Mouse (Mus musculus): ENCODE data around the gene 9930111J21Rik1.
"Not testable (repeated sequence)": the region's sequence is repeated elsewhere in the genome, so short reads cannot be mapped to it uniquely, and the experiment has no call there.

The 9930111J21Rik1 gene

GRCm38 (mm10) chr11:48918380-48918779 lies 60.8 kb downstream of the 9930111J21Rik1 start:
- no peak for DNase-seq (ENCODE audit: low spot score in 2 of 2)

GRCm38 (mm10) chr11:48913611-48914010 lies 65.6 kb downstream of the 9930111J21Rik1 start:
- no peak for DNase-seq (ENCODE audit: low spot score in 2 of 2)

- DNase-seq (ENCODE audit: low spot score in 2 of 2): no peak
Measured at GRCm38 (mm10) chr11:48908459-48908858, 70.7 kb downstream of the 9930111J21Rik1 start.

DNA sequence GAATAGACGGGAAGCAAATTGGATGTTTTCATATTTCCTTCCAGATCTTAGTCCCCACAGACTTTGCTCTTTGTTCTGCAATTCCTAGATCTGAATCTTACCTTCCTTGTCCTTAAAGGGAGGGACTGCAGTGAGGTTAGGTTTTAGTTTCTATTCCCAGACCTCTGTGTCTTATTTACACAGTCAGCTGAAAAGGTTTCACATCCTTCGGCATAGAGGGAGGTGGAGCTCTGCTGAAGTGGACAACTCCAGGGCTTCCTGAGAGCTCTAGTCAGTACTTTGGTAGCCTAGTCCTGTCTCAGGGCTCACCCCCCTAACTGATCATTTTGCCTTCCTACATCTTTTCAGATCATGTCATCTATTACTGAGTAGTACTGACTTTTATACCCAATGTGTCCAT lies 77.2 kb downstream of the 9930111J21Rik1 start, which contains the start of gene Gm5431:
Gene Gm5431, minus strand, starts transcription at position 194 of the 400 bp plus-strand sequence.
- no peak for DNase-seq (ENCODE audit: low spot score in 2 of 2)

- DNase-seq (ENCODE audit: low spot score in 2 of 2): not testable (repeated sequence)
Measured at GRCm38 (mm10) chr11:48901567-48901930, 77.6 kb downstream of the 9930111J21Rik1 start.

GRCm38 (mm10) chr11:48900654-48901566 lies 78.3 kb downstream of the 9930111J21Rik1 start:
- DNase-seq (ENCODE audit: low spot score in 2 of 2): not testable (repeated sequence)

DNA sequence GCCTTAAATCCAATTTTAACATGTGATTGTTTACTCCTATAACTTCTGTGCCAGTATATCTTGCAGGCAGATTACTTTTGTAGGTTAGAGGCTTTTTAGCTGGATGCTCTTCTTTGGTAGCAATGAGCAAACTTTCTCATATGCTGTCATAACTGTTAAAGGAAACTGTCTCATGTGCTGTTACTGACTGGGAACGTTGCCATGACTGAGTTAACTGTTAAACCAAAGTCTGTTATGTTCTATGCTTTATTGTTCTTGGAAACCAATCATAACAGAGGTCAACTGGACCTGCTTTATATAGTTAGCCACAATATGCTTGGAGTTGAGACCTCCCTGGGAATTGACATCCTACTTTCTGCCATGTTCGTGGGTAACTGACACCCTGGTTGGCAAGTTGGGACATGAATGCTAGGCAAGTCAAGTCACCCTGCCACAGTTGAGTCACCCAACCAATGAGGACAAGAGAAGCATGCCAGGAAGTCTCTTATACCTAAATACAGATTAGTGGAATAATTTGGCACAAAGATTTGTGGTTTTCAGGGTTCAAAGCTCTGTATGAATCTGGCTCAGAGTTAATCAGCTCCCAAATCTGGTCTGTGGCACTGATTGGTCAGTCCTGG lies 80.3 kb downstream of the 9930111J21Rik1 start:
- DNase-seq (ENCODE audit: low spot score in 2 of 2): no peak
